Mouse (Mus musculus): ENCODE data around the gene Hdac5.

Gene Hdac5

DNA sequence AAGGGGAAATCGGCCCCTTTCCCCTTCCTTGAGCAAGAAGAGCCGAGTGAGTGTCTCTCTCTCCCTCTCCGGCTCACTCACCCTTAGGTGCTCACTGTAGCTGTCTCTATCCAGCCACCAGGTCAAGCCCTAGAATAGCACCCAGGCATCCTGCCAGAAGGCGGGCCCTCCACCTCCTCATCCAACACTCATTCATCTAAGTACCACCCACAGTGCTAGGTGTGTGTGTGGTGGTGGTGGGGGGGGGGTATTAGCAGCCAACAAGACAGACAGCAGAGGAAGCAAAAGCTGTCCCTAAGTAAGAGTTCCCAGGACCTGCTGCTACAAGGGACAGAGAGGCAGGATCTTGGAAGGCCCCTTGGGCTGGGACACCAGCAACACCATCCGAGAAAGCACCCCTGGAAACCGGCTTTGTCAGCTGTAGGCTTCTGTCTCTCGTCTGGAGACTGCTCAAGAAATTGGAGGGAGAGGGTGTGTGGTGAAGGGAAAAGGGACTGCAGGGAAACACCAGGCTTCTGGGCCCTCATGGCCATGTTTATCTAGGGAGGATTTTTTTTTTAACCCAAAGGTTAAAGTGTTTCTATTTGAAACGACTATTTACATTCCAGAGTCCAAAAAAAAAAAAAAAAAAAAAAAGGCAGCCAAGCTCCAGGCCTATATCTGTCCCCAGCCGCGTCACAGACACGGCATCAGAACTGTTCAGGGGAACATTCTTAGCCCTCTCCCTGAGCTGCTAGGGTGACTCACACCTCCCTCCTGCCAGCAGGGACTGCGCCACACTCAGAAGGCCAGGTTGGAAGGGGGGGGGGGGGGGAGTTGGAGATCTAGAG, 13.7 kb downstream of the Hdac5 start:
- no peak for DNase-seq (ENCODE audit: low spot score in 2 of 2)

DNA sequence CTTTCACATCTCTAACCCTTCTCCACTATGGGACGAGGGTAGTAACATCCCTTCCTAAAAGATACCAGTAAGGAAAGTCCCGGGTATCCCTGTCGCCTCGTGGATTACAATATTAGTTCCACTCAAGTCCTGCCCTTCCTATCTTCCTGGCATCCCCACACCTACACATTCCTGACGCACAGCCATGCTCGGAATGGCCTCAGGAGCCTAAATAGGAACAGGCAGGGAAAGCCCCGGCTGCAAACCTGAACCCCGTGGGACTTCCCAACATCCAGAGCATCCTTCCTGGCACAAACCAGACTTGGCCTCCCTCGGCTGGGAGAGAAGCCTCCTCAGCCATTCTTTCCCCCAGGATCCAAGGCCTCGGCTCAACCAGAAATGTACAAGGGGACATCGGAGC, 14.5 kb downstream of the Hdac5 start:
- no peak for DNase-seq (ENCODE audit: low spot score in 2 of 2)

DNA sequence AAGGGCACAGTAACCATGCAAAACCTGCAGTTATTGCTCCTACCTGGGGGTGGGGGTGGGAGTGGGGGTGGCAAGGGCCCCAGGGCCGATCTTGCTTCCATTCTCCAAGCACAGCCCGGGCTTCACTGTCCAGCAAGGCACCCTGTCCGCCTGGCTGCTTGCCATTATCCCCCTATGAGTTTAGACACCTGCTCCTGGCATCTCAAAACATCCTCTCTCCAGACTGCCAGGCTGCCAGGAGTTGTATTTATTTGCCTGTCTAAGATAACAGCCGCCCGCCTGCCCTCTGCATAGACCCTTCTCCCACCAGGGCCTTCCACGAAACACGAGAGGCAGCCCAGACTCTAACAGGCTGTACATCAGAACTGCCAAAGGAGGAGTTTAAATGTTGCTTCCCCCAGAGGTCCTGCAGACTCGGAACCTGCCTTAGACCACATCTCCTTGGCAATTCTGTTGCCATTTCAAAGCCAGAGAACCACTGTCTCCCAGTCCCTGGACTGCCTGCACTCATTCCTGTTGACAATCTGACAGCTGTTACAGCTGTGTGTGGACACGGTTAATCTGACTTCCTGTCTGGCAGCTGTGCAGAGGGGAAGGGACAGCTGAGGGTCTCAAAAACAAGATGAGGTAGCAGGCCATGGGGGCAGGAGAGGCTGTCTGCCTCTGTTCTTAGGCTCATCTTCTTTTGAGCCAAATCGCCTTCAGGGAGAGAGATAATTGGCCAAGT, 15.4 kb downstream of the Hdac5 start:
- DNase-seq (ENCODE audit: low spot score in 2 of 2): no peak

DNA sequence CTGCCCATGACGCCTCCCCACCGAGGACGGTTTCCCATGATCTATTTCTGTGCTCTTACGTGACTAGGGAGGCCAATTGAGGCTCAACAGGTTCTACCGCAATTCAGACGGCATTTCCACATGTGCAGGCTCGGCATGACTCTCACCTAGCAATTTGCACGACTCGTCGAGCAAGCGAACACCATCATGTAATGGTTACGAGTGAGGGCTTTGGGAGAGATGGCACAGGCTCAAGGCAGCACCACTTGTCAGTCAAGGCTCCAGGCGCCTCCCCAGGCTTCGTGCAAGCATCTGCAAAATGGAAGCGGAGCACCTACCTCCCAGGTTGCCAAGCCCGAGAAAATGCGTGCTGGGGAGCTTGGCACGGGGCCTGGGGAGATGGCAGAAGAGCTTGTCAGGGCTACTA, 18.0 kb downstream of the Hdac5 start:
- no peak for DNase-seq (ENCODE audit: low spot score in 2 of 2)

DNA sequence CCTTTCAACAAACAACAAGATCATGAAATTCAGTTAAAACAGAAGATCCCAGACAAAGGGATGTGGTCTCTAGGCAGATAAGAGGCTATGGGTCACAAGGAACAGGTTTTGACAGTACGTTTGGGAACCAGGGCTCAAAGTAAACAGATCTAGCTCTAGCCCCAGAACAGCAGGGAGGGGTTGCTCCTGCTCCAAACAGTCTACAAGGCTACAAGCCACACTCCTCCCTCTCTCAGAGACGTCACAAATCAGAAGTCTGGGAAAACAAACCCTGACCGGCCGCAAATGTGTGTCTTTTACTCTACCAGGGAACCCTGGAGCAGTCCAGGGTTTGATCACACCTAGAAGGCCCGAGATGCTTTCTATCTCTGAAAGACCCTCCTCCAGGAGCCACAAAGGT, 19.0 kb downstream of the Hdac5 start:
- no peak for DNase-seq (ENCODE audit: low spot score in 2 of 2)

DNA sequence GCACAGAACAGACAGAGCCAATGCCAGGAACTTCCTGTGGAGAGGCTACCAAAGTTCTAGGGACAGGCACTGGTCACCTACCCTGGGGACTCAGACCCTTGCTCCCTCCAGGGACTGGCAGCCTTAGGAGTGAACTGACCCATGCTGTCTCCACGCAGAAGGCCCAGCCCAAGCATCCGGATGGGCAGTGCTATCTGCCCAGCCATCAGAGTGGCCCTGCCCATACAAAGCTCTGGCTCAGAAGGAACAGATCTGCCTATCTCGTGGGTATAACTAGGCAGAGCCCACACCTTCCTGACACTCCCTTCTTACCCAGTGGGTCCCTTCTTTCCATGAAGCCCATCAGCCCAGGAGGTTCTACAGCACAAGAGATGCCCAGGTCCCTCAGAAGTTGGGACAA, 19.8 kb downstream of the Hdac5 start:
- no peak for DNase-seq (ENCODE audit: low spot score in 2 of 2)

DNA sequence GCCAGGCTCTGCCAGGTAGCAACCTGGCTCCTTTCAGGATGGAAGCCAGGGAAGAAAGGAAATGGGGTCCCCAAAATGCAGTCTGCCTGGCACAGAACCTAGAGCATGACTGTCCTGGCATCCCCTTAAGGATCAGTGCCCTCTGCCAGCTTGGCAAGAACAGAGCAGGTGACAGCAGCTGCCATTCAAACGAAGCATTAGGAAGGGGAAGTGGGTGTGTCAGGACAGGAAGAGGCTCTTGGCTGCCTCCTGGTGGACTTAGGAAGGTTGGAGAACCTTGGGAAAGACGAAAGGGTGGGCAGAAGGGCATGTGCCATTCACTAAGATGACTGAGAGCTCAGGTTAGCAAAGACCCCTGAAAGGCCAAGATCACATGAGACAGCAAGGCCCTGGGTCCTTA, 20.2 kb downstream of the Hdac5 start:
- no peak for DNase-seq (ENCODE audit: low spot score in 2 of 2)

DNA sequence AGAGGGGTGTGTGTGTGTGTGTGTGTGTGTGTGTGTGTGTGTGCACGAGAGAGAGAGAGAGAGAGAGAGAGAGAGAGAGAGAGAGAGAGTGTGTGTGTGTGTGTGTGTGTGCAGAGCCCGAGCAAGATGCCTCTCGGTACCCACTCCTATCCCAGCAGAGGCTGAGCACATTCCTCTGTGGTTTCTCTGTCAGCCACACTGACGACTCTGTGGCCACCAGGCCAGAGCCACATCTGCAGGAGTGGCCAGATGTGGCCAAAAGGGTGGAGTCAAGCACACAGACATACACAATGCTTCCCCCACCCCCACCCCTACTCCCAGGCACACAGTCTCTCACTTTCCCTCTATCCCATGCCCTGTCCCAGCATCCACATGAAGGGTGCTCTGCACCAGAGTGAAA, 21.1 kb downstream of the Hdac5 start:
- no peak for DNase-seq (ENCODE audit: low spot score in 2 of 2)

DNA sequence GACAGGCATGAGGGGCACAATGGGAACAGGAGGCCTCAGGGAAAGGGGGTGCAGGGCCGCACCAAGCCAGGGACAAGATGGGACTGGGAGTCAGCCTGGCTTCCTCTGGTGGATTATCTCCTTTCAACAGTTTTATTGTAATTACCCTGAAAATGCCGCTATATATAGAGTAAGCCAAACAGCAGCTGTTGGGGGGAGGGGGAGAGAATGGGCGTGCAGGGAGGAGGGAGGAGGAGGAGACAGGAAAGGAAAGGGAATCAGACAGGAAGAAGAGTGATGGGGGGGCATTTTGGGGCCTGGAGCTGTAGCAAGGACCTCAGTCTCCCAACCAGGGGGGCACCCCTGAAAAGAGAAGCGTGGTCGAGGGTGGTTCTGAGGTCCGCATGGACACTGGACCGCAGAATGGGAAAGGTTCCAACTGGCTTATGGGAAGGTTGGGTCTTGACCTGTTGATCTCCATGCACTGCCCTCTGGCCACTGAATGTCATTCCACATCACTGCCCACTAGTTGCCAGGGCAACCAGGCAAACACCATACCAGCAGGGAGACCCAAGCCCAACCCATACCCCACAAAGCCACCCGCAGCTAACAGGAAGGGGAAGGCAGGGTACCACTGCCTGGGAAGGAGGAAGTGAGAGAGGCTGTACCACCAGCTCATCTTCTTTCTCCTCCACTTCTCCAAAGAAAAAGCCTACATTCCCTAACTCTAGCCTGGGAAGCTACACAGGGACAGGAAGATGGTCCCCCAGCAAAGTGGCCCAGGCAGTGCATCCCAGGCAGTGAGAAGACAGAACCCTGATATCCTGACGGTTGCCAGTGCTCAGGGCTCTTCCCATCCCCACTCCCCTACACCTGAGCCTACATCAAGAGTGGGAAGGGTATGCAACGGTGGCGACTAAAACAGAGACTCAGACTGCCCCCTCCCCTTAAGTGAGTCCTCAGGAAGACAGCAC, 21.9 kb downstream of the Hdac5 start:
- DNase-seq (ENCODE audit: low spot score in 2 of 2): no peak

DNA sequence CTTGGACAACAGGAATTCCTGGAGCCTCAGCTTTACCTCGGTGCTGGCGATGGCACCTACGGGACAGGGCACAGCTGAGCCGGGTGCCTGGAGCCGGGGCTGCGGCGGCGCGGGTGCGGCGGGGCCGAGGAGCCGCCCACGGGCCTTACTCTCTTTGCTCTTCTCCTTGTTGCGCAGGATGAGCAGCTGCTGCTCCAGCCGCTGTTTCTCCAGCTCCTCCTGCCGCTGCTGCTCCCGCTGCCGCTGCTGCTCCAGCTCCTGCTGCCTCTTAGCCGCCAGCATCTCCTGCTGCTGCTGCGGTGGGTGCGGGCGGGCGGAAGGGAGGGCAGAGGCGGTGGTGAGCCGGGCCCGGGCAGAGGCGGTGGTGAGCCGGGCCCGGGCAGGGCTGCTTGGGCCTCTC, 23.5 kb downstream of the Hdac5 start:
- no peak for DNase-seq (ENCODE audit: low spot score in 2 of 2)

DNA sequence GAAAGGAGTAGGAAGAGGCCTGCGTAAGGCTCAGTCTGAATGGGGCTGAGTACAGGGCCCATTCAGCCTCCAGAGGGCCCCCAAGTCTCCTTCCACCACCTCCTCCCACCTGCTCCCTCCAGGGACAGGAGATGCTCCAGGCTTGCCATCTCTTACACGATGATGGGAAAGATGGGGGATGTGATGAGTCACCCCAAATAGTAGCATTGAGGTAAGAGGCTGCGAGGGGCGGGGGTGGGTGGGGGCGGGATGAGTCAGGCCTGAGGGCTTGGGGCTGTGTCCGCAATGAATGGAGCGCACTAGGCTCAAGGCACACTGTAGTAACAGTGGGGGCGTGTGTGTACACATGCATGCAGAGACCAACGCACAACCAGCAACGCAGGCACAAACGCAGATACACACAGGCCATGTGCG, 28.6 kb downstream of the Hdac5 start:
- no peak for DNase-seq (ENCODE audit: low spot score in 2 of 2)

DNA sequence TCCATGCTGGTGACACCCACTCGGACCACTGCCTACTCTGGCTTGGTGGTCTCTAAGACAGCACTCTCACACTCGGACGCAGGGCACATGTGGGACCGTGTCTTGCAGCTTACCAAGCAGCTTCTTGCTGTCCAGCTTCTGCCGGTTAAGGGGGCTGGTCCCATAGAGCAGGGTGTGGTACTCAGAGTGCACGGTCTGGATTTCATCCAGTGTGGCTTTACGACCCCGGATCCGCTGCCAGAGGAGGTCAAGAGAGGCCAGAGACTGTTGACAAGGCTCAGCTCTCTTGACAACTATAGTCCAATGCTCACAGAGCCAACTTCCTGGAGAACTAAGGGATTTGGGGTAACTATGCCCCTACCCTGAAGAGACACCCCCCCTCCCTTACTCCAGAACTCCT, 30.1 kb downstream of the Hdac5 start:
- DNase-seq (ENCODE audit: low spot score in 2 of 2): peak in 1 of 2 experiments; percentile 16

DNA sequence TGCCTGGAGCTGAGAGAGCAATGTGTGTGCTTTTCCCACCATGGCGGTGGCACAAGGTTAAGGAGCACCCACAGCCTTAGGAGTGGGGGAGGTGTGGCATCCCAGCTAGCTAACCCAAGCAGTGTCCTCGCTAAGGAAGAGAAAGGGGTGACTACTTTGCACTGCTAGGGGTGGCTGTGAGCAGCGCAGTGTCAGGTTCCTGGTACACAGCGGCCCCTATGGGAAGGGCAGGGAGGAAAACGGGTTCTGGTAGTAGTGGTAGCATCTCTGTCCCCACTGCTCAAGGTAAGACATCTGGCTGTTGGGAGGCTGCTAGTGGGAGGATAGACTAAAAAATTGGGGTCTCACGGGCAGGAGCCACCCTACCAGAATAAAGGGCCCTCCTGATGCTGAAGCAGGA, 31.7 kb downstream of the Hdac5 start:
- DNase-seq (ENCODE audit: low spot score in 2 of 2): no peak

DNA sequence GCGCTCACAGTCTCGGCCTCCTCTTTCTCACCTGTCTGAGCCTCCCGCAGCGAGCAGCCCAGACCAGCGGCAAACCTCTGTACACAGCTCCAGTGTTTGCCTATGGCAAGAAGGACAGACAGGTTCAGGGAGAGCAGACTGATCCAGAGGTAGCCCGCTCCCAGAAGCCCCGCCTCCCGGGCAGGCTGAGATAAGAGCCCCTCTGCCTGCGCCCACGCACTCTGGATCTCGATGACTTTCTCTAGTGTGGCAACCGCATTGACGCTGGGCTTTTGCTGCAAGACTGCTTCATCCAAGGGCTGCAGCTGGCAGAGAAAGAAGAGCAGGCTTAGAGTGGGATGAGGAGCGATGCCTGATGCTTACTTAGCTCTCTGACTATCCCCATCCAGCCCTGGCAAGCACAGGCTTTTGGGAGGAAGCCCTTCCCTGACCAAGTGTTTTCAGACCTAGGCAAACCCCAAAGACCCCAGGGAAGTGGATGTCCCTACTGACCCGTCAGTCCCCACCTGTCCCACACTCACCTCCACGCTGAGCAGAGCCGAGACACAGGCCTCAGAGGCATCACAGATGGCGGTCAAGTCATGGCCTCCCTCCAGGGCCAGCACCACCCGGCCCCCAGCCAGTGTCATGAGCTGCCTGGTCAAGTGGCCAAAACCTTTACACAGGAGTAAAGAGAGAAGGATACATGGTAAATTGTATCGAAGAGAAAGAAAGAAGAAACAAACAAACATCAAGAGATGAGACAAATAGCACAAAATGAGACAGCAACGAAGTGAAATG, 33.8 kb downstream of the Hdac5 start:
- no peak for DNase-seq (ENCODE audit: low spot score in 2 of 2)

DNA sequence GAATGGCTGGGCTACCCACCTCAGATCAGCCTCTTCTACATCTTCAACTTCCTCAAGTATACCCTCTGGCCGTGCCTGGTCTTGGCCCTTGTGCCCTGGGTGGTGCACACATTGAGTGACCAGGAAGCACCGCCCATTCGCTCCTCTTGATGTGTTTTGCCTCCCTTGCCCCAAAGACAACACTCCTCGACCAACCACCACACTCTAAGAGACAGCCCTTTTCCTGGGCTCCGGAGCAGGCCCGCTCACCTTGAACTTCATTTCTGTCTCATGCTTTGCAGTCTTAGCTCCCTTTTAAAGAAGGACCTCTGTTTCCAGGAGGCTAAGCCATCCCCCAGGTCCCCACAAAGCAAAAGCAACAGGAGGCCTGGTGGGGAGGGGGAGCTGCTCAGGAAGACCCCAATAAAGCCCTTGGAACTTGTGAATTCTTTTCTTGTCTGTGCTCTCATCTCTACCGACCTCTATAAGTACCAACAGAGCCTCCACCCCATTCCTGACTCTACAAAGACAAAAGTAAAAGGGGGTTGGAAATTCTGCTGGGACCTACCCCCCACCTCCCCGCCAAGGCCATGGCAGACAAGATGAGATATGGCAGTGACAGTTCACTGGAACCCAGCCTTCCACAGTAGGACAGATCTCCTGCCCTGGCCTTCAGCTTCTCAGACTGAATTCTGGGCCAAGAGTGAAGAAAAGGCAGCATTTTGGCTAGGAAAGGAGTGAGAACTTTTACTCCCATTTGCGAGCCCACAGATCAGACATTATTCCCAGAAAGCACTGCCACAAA, 36.1 kb downstream of the Hdac5 start:
- DNase-seq (ENCODE audit: low spot score in 2 of 2): no peak

DNA sequence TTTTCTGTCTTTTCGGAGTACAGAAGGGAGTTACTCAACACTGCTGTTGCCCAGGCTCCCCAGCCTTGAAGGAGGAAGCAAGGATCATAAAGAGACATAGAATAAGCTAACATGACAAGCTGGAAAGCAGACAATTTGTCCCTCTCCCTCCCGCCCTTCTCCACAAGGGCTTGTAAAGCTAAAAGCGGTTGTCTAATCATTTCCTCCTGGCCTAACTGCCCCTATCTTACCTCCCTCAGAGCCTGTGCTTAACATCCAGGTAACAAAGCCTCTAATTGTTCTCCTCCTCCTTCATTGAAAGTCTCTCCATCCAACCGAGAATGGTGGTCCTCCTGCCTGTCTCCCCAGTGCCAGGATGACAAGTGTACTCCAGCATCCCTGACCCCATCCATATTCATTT, 39.1 kb downstream of the Hdac5 start:
- DNase-seq (ENCODE audit: low spot score in 2 of 2): no peak

DNA sequence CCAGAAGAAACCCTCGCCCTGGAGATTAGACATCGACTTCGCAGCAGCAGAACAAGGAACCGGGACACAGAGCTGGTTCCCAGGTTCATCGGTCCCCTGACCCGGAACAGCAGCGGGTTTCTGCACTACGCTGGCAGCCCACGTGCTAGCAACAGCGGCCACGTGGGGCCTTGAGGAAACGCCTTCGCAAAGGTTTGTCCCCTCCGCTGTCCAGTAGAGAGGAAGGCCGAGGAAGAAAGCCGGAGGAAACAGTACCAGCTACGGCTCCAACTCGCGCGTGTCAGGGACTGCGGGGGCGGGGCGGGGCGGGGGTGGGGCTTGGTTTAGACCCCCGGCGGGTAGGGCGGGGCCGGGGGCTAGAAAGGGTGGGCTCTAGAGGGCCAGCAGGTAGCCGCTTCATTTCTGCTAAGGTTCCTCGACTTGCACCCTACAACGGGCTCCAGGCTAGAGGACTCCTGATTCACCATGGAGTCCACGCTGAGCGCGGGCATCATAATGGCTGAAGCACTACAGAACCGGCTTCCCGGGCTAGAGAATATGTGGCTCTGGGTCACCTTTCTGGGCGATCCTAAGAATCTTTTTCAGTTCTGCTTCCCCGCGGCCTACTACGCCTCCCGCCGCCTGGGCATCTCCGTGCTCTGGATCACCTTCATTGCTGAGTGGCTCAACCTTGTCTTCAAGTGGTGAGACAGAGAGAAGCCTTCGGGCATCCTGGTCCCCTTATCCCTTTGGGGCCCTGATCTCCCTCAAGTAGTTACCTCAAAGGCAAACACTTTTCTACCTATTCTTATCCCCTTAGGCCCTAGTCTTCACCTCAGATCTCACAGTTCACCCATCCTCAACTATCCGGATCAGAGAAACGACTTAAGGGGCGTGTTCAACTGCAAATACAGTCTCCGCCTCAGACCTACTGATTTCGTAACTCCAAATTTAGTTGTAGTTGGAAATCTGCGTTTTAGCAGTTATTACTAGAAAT, 40.2 kb downstream of the Hdac5 start, which contains the start of gene G6pc3:
TSS of gene G6pc3 (plus strand) at position 160 of the 976 bp plus-strand sequence.
- peak; percentile 81 to 87 for DNase-seq (ENCODE audit: low spot score in 2 of 2)

DNA sequence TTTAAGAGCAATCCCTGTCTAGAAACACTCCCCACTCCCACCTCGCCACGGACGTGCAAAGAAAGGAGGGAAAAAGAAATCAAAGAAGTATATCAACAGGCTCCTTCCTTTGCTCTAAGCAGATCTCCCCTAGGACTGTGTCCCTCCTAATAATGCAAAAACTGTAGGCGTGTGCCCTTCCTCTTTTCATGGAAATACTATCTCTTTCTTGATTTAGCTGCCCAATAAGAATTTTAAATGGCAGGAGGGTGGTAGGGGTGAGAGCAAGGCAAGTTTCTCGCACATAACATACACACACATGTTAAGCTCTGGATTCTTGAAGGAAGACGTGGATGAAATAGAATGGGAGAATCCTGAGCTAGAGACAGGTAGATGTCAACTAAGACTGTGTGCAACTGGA, 41.0 kb downstream of the Hdac5 start:
- DNase-seq (ENCODE audit: low spot score in 2 of 2): no peak

DNA sequence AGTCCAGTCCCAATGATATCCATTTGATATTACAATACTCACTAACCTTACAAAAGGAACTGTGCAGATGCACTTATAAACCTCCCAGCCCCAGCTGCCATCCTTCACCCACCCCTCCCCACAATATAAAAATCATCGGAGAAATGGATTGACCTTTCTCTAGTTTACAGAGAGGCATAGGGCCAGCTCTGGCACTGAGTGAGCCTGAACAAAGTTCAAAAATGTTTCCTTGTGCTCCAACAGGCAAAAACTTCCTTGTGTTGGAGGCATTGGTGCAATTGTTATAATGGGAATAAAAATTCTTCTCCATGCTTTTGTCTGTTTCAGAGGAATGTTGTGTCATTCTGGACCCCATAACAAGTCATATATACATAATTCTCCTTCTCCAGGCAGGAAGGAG, 43.7 kb downstream of the Hdac5 start:
- DNase-seq (ENCODE audit: low spot score in 2 of 2): no peak

Data from cerebellum, postnatal 4 days (tissue).